Mouse (Mus musculus): ENCODE results near the gene Slc38a2.

Slc38a2 gene

DNA sequence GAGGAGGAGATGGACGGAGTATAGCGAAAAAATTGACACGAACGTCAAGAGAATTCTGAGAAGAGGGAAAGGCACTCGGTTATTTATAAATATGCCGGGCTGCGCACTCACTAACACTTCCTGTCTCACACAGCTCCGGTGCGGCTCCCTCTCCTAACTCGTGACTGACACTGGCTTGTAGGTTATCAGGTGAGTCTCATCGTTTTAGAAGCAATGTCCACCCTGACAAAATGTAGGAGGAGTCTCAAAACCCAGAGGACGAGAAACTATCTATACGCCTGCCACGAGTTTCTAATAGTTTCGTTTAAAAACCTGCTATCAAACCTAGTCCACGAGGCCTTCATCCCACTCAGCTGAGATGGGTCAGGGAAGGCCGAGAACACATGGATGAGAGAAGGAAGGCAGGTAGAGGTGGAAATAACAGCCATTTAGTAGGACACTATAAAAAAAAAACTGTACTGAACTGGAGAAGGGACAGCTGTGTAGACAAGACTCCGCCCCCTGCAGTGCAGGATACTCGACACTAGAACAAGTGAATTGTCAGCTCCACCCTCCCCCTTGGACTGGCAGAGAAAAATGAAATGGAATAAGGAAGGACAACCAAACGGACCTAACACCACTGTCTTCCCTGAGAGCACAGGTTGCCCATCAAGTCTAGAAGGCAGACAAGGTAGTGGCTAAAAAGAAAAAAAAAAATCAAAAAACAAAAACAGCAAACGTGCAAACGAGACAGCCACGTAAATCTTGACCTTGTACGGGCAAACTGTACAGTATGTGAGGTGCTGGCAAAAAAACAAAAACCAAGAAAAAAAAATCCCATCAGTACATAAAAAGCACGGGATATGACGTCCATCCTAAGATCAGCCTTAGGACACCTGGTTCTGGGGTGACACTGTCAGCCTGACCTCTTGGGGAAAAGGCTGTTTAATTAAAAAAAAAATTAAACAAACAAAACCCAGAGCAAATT is 3.8 kb downstream of the Slc38a2 start:
- DNase-seq = peak; percentile 75

- DNase-seq = no peak
These were observed 4.5 kb downstream of the Slc38a2 start for GRCm38 (mm10) chr15:96694988-96695387.

GRCm38 (mm10) chr15:96693688-96694087 is 5.8 kb downstream of the Slc38a2 start:
- peak; percentile 35 for DNase-seq

GRCm38 (mm10) chr15:96692401-96692800 is 7.1 kb downstream of the Slc38a2 start:
- DNase-seq = no peak

DNA sequence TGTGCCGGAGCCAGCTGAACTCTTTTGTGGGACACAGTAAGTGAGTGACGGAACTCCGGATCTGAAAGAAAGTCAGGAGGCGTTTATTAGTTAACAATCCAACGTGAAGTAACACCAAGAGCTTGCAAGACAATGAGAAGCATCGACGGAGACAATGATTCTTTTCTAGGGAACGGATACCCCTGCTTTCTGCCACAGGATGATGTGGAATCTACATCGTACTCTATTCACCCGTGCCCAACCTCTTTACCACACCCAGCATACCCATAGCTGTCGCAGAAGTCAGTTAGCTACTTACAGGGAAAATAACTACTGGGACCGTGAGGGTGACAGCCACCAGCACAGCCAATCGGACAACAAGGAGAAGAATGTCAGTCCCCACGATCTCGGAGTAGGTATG is 8.1 kb downstream of the Slc38a2 start:
- no peak for DNase-seq

DNA sequence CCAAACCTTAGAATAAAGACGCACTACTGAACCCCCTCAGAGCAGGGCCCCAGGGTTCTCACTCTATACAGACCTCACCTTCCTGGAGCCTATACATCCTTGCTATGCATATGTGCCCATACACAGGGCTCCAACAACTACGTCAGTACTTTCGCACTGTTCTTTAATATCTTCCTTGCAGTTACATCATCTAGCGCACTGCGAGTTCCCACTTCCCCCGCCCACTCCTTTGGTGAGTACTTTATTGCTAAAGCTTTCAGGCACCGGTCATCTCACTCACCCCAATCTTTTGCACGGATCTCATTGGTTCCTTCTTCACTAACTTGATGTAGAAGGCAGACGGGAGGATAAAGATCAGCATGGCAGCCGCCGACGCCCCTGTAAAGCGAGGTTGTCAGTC is 8.7 kb downstream of the Slc38a2 start:
- DNase-seq = no peak

DNA sequence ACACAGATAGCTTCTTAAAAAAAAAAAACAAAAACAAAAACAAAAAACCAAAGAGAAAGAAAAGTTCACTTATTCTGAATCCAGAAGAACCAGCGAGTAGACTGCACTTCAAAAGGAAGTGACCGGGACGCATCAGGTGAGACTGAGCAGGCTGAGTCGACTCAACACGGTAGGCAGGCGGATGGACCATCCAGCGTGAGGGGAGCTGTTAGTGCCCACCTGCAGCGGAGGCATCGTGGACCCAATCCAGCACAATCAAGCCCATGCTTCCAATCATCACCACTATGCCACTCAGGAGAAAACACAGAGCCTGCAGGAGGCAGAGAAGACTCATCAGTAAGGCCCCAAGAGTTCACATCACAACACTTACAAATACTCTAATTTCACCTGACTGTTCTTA is 9.6 kb downstream of the Slc38a2 start:
- DNase-seq = no peak

GRCm38 (mm10) chr15:96688784-96689318 is 10.7 kb downstream of the Slc38a2 start:
- no peak for DNase-seq

- no peak for DNase-seq
These were observed 11.5 kb downstream of the Slc38a2 start for GRCm38 (mm10) chr15:96688036-96688435.

GRCm38 (mm10) chr15:96687366-96687765 is 12.2 kb downstream of the Slc38a2 start:
- no peak for DNase-seq

- DNase-seq = no peak
These were observed 13.1 kb downstream of the Slc38a2 start for GRCm38 (mm10) chr15:96686201-96687159.

DNA sequence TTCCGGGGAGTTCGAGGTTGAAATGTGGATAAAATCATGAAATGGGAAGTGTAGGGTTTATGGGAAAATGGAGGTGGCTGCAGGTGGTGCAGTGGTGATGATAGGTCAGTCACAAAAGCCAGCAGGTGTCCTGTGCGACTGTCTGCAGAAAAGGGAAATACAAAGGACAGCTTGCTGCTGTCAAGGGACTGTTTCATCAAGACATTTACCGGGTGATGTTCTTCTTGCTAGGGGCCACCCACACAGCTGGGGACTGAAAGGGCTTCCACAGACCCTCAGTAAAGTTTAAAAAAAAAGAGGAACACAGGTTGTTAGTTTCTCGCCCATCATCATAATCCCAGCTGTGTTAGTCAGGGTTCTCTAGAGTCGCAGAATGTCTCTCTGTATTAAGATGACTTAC is 14.3 kb downstream of the Slc38a2 start:
- DNase-seq = no peak

- DNase-seq = peak; percentile 80
These were observed 15.2 kb downstream of the Slc38a2 start for GRCm38 (mm10) chr15:96684132-96684830.

GRCm38 (mm10) chr15:96678871-96679773 is 20.4 kb downstream of the Slc38a2 start:
- DNase-seq = no peak

GRCm38 (mm10) chr15:96676518-96676917 is 23.0 kb downstream of the Slc38a2 start:
- peak; percentile 67 for DNase-seq

- no peak for DNase-seq
These were observed 23.8 kb downstream of the Slc38a2 start for GRCm38 (mm10) chr15:96675744-96676143.

GRCm38 (mm10) chr15:96675055-96675454 is 24.5 kb downstream of the Slc38a2 start:
- DNase-seq = no peak

- no peak for DNase-seq
These were observed 25.4 kb downstream of the Slc38a2 start for GRCm38 (mm10) chr15:96674089-96674488.

DNA sequence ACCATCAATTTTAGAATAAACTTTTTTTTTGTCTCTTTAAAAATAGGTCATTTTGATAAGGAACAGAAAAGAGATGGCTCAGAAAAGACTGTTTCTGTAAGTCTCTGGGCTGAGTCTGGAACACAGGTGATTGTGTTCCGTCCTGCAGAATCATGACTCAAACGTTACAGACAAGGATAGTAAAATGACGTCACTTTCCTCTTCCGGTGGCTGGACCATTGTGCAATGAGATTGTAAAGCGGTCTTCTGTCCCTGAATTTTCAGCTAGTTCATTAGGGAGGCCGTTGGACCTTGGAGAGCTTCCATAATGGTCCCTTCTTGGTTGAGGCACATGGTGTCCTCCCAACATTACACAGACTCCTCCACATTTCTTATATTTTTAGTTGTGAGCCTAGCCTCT is 29.8 kb downstream of the Slc38a2 start:
- DNase-seq = no peak

GRCm38 (mm10) chr15:96666663-96667062 is 32.9 kb downstream of the Slc38a2 start:
- peak; percentile 79 for DNase-seq

- peak; percentile 87 for DNase-seq
These were observed 33.6 kb downstream of the Slc38a2 start for GRCm38 (mm10) chr15:96665889-96666288.
